Mouse (Mus musculus) heart, postnatal 25 days (tissue): ENCODE data around the gene Hdc. TPM values are rescaled to one million over a fixed set of nuclear protein-coding genes. Genes with fewer than 3 reads are reported as not detected.

Source experiments
- DNase-seq: peaks from one replicate; pipeline ENCODE4 v3.0.0; 2022; ENCODE audit warnings: low spot score
- intact Hi-C: fragments of 180-260 bp; cut with DNase I; formaldehyde crosslinking; loops from one replicate; pipeline ENCODE4 v1.15.1; 2025
- total RNA-seq, 2 experiments: library from RNA; stranded (reverse); gene quantifications; 2 replicates each; pipeline ENCODE4 v1.2.3; 2021

Gene Hdc
- total RNA-seq, 2 experiments from 2014 or later = 1.5 to 1.8 TPM

DNA sequence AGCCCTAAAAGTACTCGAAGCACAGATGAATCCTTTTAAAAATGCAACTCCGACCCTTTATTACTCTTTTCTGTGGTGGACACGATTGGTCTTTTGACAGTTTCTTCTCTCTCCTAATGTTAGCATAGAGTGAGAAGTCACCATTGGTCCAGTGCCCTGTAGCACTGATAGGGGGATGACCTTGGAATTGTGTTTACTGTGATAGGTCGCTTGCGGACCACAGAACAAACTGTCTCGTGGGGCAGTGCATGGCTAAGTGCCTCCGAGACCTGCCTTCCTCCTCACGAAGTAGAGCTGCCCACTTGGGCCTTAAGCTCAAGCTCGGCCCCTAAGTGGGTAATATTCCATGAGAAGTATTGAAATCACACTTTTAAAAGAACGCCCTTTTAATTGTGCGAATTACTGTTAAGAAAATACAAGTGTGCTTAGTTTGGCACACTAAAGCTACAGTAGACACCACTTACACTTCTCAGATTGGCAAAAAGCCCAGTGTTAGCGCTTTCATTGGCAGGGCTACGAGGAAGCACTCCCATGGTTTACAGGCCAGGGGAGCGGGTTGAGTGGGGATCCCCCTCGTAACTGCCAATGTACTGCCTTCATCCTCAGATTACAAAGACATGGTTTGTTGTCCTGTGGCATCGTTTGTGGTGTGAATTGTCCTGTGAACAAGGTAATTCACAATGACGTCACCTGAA is 55.5 kb downstream of the Hdc start:
- no peak for DNase-seq
- intact Hi-C loops = no loop called here

DNA sequence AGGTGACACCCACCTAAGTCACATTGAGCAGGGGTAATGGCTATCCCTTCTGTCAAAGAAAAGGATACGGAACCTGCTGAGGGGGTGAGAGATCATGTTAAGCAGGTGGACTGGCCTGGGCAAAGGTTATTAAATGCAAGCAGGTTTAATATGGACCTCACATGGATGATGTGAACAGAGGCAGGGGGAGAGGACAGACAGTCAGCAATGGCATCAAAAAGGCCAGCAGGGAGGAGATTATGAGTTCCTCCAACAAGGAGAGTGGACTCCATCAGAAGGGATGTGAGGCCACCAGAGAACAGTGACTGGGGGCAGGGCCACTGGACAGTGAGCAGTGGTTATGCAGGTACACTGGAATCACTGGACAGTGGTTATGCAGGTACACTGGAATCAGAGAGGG is 59.0 kb downstream of the Hdc start:
- intact Hi-C loops = no loop called here
- no peak for DNase-seq

DNA sequence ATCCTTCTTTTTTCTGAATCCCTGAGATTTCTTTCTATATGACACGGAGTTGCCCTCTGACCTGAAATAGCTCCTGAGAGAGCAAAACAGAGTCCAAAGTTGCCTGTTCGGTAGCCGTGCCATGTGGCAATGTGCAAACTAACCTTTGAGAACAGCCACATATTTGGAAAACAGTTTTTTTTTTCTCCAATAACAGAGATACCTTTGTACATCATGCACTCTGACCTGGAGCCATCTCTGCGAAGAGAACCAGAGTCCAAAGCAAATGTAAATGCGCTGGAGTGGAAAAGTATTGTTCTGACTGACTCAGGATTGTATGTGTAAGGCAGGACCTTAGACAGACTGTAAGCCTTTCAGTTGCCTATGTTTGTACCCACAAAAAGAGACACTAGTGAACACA is 63.6 kb downstream of the Hdc start:
- intact Hi-C loops = no loop called here
- DNase-seq = no peak

DNA sequence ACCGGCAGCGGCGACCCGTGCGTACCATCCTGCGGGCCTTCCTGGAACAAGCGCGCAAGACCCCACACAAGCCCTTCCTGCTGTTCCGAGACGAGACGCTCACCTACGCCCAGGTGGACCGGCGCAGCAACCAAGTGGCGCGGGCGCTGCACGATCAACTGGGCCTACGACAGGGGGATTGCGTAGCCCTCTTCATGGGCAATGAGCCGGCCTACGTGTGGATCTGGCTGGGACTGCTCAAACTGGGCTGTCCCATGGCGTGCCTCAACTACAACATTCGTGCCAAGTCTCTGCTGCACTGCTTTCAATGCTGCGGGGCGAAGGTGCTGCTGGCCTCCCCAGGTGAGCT is 65.8 kb downstream of the Hdc start:
- intact Hi-C loops = no loop called here

DNA sequence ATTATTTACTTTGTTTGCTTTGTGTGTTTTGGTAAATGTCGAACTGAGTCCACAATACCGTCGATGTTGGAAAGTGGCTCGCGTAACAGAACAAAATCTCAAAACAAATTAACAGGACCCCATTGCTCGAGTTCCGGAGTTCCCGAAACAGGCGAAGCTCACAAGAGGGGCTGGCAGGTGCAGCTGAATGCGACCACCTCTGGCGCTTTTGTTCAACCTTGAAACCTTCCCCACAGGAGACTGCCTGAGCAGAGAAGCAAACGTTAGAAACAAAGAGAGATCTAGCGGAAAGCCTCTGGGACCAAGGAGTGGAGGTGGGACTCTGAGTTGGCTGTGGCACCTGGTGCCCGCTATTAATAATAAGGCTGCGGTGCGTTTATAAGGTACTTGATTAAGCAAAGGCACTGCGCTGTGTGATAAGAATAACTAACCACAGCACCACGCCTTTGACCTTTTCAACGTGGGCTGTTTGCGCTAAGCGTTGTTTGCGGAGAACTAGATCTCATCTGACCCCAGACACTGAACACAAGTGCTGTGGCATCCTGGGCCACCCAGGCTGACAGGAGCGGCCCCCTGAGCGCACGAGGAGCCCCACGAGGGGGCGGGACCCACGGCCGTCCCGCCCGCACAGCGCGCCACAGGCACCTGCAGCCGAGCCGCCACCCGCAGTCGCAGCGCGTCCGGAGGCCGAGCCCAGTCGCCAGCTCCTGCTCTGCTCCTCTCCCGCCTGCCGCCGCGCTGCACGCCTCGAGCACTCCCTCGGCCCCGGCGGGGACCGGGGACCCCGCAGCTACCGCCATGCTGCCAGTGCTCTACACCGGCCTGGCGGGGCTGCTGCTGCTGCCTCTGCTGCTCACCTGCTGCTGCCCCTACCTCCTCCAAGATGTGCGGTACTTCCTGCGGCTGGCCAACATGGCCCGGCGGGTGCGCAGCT is 66.5 kb downstream of the Hdc start, which contains the start of gene Slc27a2:
Slc27a2 (plus strand) TSS at position 51 of the 934 bp plus-strand sequence.
- intact Hi-C loops = no loop called here
- DNase-seq = no peak

More for the DNA sequence above, 65.8 kb downstream of the Hdc start:
- no peak for DNase-seq

DNA sequence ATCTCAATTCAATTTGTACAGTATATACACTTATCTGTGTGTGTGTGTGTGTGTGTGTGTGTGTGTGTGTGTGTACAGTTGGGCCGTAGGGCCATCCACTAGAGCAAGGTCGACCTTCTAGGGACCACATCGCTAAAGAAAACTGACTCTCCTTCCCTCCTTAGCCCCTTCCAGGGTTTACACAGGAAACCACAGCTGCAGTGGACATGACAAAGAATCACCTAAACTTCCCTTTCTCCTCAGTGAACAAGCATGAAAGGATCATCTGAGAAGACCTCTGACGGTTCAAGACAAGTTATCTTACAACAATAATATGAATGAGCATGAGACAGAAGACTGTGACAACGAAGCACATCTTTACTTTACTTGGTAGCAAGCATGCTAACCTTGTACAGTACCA is 67.2 kb downstream of the Hdc start:
- no peak for DNase-seq
- intact Hi-C loops = no loop called here

DNA sequence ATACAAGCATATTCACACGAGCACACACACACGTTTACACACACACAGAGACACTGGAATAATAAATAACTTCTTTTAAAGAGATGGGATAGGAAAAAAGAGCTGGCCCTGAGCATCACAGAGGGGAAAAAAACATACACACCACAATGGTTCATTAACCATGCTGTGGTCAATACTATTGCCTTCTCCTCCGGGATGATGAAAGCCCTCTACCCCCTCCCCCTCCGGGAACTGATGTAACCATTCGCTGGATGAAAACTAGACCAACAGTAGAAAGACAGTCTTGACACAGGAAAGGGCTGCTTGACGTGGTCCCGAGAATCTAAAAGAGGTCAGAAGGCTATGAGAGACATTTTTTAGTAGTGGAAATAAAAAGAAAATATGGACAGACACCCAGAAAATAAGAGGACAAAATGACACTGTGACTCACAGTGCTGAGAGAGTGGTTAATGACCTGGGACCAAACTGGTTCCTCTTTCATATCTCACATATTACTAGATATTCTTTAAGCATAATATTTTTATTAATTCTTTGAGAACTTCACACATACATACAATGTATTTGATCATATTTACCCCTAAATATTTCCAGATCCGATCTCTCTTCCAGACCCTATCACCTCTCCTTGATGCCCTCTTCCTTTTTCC is 67.7 kb downstream of the Hdc start:
- DNase-seq = no peak
- intact Hi-C loops = no loop called here

DNA sequence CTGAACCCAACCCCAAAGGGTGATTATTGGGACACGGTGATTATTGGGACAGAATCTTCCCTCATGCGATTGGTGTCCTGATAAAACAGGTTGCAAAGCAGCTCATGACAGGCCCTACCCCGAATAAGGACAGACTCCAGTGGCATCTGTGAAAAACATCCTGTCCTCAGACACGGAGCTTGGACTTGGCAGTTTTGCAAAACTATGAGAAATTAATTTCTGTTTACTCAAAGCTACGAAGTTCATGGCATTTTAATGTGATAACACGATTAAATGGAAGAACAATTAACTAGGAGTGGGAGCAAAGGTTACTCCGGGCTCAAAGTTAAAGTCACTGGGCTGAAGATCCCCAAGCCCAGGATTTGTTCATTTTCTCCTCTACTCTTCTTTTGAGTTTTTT is 69.4 kb downstream of the Hdc start:
- intact Hi-C loops = no loop called here
- no peak for DNase-seq

DNA sequence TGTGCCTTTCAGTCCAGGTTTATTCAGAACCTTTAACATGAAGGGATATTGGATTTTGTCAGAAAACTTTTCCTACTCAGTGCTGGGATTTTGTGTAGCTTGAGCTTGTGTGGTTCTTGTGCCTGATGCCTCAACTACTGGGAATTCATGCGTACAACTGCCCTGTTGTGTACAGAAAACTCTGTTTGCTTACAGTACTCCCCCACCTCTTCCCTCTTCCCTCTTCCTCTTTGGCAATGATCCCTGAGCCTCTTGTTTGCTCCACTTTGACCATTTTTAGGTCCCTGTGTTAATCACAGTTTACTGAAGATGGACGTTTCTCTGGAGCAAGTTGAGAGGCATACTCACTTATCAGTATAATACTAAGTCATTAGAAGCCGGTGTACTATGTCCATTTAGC is 72.7 kb downstream of the Hdc start:
- no peak for DNase-seq
- intact Hi-C loops = no loop called here

DNA sequence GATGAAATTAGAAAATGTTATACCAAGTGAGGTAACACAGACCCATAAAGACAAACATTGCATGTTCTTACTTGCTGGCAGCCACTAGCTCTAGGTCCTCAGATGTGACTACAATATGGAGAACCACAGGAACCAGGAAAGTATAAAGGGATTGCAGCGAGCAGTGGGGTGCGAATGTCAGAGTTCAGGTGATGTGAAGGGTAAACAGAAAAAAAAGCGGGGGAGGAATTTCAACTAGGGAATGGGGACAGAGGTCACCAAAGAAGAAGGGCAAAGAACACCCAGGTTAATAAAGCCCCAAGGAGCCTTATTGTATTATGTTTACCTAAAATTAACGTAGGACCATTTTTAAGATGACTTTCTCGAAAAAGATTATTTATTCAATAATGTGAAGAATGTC is 73.8 kb downstream of the Hdc start:
- no peak for DNase-seq
- intact Hi-C loops = no loop called here

Other genes with a start within 250 kb of the Hdc start
- under 1 TPM; 0.25 to 0.52 TPM for gene Atp8b4, start 118.6 kb downstream of the Hdc start, total RNA-seq
- under 1 TPM; 0.11 to 0.26 TPM for gene Slc27a2, start 66.9 kb downstream of the Hdc start, total RNA-seq
- gene Gabpb1, start 57.0 kb upstream of the Hdc start, total RNA-seq = 10 to 100 TPM; 13.0 to 16.0 TPM
- 10 to 100 TPM; 27.9 to 28.4 TPM for gene Usp8, start 88.0 kb upstream of the Hdc start, total RNA-seq
- not detected for gene Usp50, start 164.2 kb upstream of the Hdc start, total RNA-seq